Mouse (Mus musculus) cerebellum, adult 2 months (tissue): Measurements from ENCODE around the gene Tspan5. TPM values are rescaled to one million over a fixed set of nuclear protein-coding genes. Genes with fewer than 3 reads are reported as not detected.

Source experiments
- DNase-seq, 2 experiments: peaks; one replicate each; pipeline ENCODE4 v3.0.0; 2021
- H3K27ac ChIP-seq: fragments of 200-500 bp; 2 replicates; pipeline ENCODE4 v1.5.1; 2012; ENCODE audit warnings: low read length, control low read depth, inconsistent platforms; ENCODE audit not compliant: insufficient read depth
- H3K27me3 ChIP-seq: fragments of 200-500 bp; 2 replicates; pipeline ENCODE4 v1.6.1; 2012; ENCODE audit warnings: inconsistent platforms, mild to moderate bottlenecking, low read length, moderate library complexity; ENCODE audit not compliant: control insufficient read depth, insufficient read depth
- H3K4me1 ChIP-seq: fragments of 200-500 bp; 2 replicates; pipeline ENCODE4 v1.6.1; 2011; ENCODE audit warnings: low read length; ENCODE audit not compliant: control insufficient read depth, insufficient read depth
- H3K4me3 ChIP-seq: fragments of 200-500 bp; replicated peaks from 2 replicates; pipeline ENCODE3; 2011; ENCODE audit warnings: mild to moderate bottlenecking, low read depth, low read length, control low read depth; ENCODE audit not compliant: insufficient read depth
- CTCF ChIP-seq: fragments of 200-500 bp; IDR thresholded peaks from 2 replicates; pipeline ENCODE4 v1.5.1; 2011; ENCODE audit warnings: low read depth, mild to moderate bottlenecking, control low read depth, low read length, moderate library complexity, borderline replicate concordance; ENCODE audit not compliant: insufficient read depth
- POLR2A ChIP-seq: fragments of 200-500 bp; IDR thresholded peaks from 2 replicates; pipeline ENCODE4 v1.6.1; 2011; ENCODE audit warnings: low read length, control low read depth, borderline replicate concordance; ENCODE audit not compliant: insufficient read depth
- WGBS: fragments of 180-500 bp; shearing (Covaris S2); methylation state at CpG from one replicate; pipeline ENCODE4 v1.1.7; 2018; 5-methylcytosine and 5-hydroxymethylcytosine counted together
- polyA plus RNA-seq: library from polyadenylated mRNA; depleted of rRNA; stranded (reverse); fragments of >200 nt; gene quantifications from 2 replicates; pipeline ENCODE4 v1.2.3, GENCODE M21; 2012

The Tspan5 gene
- polyA plus RNA-seq, 1 experiment, result 166 TPM

GRCm38 (mm10) chr3:138877741-138878140 is 135.7 kb downstream of the Tspan5 start:
- H3K4me3 ChIP-seq, result no peak overlapping the region
- peaks cover 27% of the 10 kb centered on the region for H3K4me1 ChIP-seq
- DNase-seq, result no peak
- TF ChIP-seq CTCF, result no peak
- no peak for TF ChIP-seq POLR2A
- H3K27me3 ChIP-seq, result no peaks in the 10 kb centered on the region
- peak overlapping the region; percentile 28; the same call in 1 of the 2 replicates for H3K27ac ChIP-seq
- 74% methylated on average over 4 of the region's 4 CpGs for WGBS

GRCm38 (mm10) chr3:138880999-138881724 is 139.2 kb downstream of the Tspan5 start:
- 64% methylated on average over 11 of the region's 11 CpGs for WGBS
- no peak for TF ChIP-seq POLR2A
- TF ChIP-seq CTCF, result no peak
- no peak for DNase-seq
- Histone ChIP-seq H3K27me3 (no peaks in the 10 kb centered on the region), H3K27ac (no peak overlapping the region), H3K4me1 (peaks cover 16% of the 10 kb centered on the region), H3K4me3 (no peak overlapping the region)

GRCm38 (mm10) chr3:138881725-138882347 is 139.8 kb downstream of the Tspan5 start:
- H3K4me3 ChIP-seq, result no peak overlapping the region
- DNase-seq, result no peak
- H3K27ac ChIP-seq, result no peak overlapping the region
- TF ChIP-seq POLR2A (no peak), CTCF (no peak)
- H3K27me3 ChIP-seq, result no peaks in the 10 kb centered on the region
- peaks cover 14% of the 10 kb centered on the region for H3K4me1 ChIP-seq
- WGBS, result 83% methylated on average over 6 of the region's 6 CpGs

GRCm38 (mm10) chr3:138886121-138886520 is 144.1 kb downstream of the Tspan5 start:
- H3K4me3 ChIP-seq, result no peak overlapping the region
- peaks cover 18% of the 10 kb centered on the region for H3K4me1 ChIP-seq
- no peak overlapping the region for H3K27ac ChIP-seq
- no peak for DNase-seq
- WGBS, result 25% methylated on average over 5 of the region's 5 CpGs
- no peak for TF ChIP-seq CTCF
- TF ChIP-seq POLR2A, result no peak
- H3K27me3 ChIP-seq, result no peaks in the 10 kb centered on the region

- no peak overlapping the region for H3K4me3 ChIP-seq
- no peak overlapping the region for H3K27ac ChIP-seq
- H3K27me3 ChIP-seq, result no peaks in the 10 kb centered on the region
- peak; percentile 35 to 62 for DNase-seq
- TF ChIP-seq CTCF (no peak), POLR2A (no peak)
- H3K4me1 ChIP-seq, result peaks cover 22% of the 10 kb centered on the region
- WGBS, result 4% methylated on average over 4 of the region's 4 CpGs
Observed at GRCm38 (mm10) chr3:138889214-138889613, 147.2 kb downstream of the Tspan5 start.

- H3K27ac ChIP-seq, result no peak overlapping the region
- no peak for TF ChIP-seq POLR2A
- 49% methylated on average over 10 of the region's 10 CpGs for WGBS
- H3K27me3 ChIP-seq, result no peaks in the 10 kb centered on the region
- peaks cover 22% of the 10 kb centered on the region for H3K4me1 ChIP-seq
- H3K4me3 ChIP-seq, result no peak overlapping the region
- no peak for DNase-seq
Observed at GRCm38 (mm10) chr3:138889769-138890295, 147.8 kb downstream of the Tspan5 start.

GRCm38 (mm10) chr3:138893520-138893919 is 151.5 kb downstream of the Tspan5 start:
- TF ChIP-seq POLR2A (no peak), CTCF (no peak)
- Histone ChIP-seq H3K4me1 (peaks cover 20% of the 10 kb centered on the region), H3K27ac (no peak overlapping the region), H3K4me3 (no peak overlapping the region), H3K27me3 (no peaks in the 10 kb centered on the region)
- no peak for DNase-seq
- WGBS, result 73% methylated on average over 5 of the region's 5 CpGs

- Histone ChIP-seq H3K4me1 (peaks cover 7% of the 10 kb centered on the region; the same call in 1 of the 2 replicates), H3K4me3 (no peak overlapping the region), H3K27me3 (no peaks in the 10 kb centered on the region), H3K27ac (no peak overlapping the region)
- DNase-seq, result no peak
- no peak for TF ChIP-seq CTCF
- no peak for TF ChIP-seq POLR2A
- WGBS, result 86% methylated on average over 11 of the region's 11 CpGs
Observed at GRCm38 (mm10) chr3:138897500-138897899, 155.5 kb downstream of the Tspan5 start.
